Mouse (Mus musculus): Measurements from ENCODE around the gene Hnrnpk. TPM values are rescaled to one million over a fixed set of nuclear protein-coding genes. Genes with fewer than 3 reads are reported as not detected.
"Not testable (repeated sequence)": the region's sequence is repeated elsewhere in the genome, so short reads cannot be mapped to it uniquely, and the experiment has no call there.

Gene Hnrnpk
- total RNA-seq (2014; rRNA removed; ENCODE audit: low replicate concordance) (377 and 387 TPM in 2 replicates), polyA plus RNA-seq (2015; fragmentation: Nextera tagmentation; extraction: Ambion mirVana) (581 and 606 TPM in 2 replicates)

GRCm38 (mm10) chr13:58403243-58403642, at the start of gene Hnrnpk:
Hnrnpk (minus strand) TSS chr13:58403343.
- not testable (repeated sequence) for DNase-seq (ENCODE audit: low spot score); H3K27me3 ChIP-seq (ENCODE audit: control insufficient read depth, insufficient read depth, low read length); ATAC-seq (ENCODE audit: insufficient read depth, low read depth); H3K36me3 ChIP-seq (replicated peaks; ENCODE audit: control insufficient read depth, insufficient read depth, low read length); H3K9me3 ChIP-seq (replicated peaks; ENCODE audit: control insufficient read depth, low read length); H3K4me1 ChIP-seq (ENCODE audit: control insufficient read depth, insufficient read depth)
- H3K4me2 ChIP-seq (ENCODE audit: low read depth, low read length) = peak within 1 kb of the TSS; percentile 58
- H3K27ac ChIP-seq (ENCODE audit: low read depth) = peak within 1 kb of the TSS; percentile 97
- H3K4me3 ChIP-seq (ENCODE audit: low read depth, low read length) = peak within 1 kb of the TSS; percentile 88
- H3K9ac ChIP-seq (replicated peaks; ENCODE audit: low read depth, low read length) = peak within 1 kb of the TSS; percentile 99
- WGBS = 9% methylated on average over 14 of the region's 17 CpGs

DNA sequence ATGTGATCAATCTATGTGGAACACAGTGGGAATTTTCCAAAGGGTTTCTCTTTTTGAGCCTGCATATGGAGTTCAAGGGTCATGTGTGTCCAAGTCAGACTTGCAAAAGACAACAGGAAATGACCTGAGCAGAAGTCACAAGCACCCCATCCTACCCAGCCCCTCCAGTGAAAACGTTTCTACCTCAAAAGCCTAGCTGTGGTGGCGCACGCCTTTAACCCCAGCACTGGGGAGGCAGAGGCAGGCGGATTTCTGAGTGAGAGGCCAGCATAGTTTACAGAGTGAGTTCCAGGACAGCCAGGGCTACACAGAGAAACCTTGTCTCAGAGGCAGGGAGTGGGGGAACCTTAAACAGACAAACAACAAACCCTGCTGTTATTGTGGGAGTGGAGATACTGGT, 49.1 kb upstream of the Hnrnpk start:
- no peak for DNase-seq (ENCODE audit: low spot score)
- H3K4me3 ChIP-seq (ENCODE audit: low read depth, low read length) = no peak overlapping the region
- no peak overlapping the region for H3K27ac ChIP-seq (ENCODE audit: low read depth)
- H3K27me3 ChIP-seq (ENCODE audit: control insufficient read depth, insufficient read depth, low read length) = 0 out of 2 replicates have a peak, but pooled peaks cover 5% of the 10 kb centered on the region
- no peaks in the 10 kb centered on the region for H3K4me1 ChIP-seq (ENCODE audit: control insufficient read depth, insufficient read depth)
- H3K36me3 ChIP-seq (replicated peaks; ENCODE audit: control insufficient read depth, insufficient read depth, low read length) = no peaks in the 10 kb centered on the region
- H3K4me2 ChIP-seq (ENCODE audit: low read depth, low read length) = peak overlapping the region; percentile 60; the same call in 1 of the 2 replicates
- no peak for ATAC-seq (ENCODE audit: insufficient read depth, low read depth)
- H3K9ac ChIP-seq (replicated peaks; ENCODE audit: low read depth, low read length) = no peak overlapping the region
- TF ChIP-seq CTCF (IDR thresholded peaks at IDR 0.05; ENCODE audit: low read depth) (no peak), EP300 (IDR thresholded peaks at IDR 0.05; ENCODE audit: low read depth) (no peak)
- WGBS = 70% methylated on average over 4 of the region's 4 CpGs
- no peaks in the 10 kb centered on the region for H3K9me3 ChIP-seq (replicated peaks; ENCODE audit: control insufficient read depth, low read length)

DNA sequence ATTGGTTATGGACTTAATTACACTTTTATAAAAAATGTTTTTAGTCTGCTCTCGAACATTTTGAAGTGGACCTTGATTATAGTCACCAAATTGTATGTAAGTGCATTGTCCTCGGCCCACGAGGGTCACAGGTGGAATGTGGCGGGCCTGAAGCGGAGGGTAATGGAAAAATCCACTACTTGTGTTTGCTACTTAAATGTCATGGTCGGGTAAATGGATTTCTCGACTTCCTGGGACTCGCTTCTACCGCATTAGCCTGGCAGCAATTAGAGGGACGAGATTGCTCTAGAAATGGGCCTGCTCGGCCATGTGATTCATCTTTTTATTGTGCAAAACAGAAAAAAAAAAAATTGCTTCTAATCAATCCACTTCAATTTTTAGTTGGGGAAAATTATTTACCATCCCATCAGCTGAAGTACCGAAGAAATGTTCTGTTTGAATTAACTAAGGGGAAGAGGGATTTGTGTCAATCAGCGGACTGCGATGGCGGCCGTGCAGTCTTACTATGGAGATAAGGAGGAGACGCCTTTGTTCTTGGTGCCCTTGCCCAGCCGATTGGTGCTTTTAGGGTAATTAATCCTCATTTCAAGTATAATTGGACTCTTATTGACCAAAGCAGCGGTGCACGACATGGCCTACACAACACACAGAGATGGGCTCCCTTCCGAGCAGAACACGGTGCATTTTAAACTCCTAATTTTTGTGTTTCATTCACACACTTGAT, 47.5 kb upstream of the Hnrnpk start:
- no peak overlapping the region for H3K9ac ChIP-seq (replicated peaks; ENCODE audit: low read depth, low read length)
- TF ChIP-seq CTCF (IDR thresholded peaks at IDR 0.05; ENCODE audit: low read depth) = no peak
- no peak for TF ChIP-seq EP300 (IDR thresholded peaks at IDR 0.05; ENCODE audit: low read depth)
- H3K27me3 ChIP-seq (ENCODE audit: control insufficient read depth, insufficient read depth, low read length) = 0 out of 2 replicates have a peak, but pooled peaks cover 5% of the 10 kb centered on the region
- no peak for ATAC-seq (ENCODE audit: insufficient read depth, low read depth)
- no peak for DNase-seq (ENCODE audit: low spot score)
- no peaks in the 10 kb centered on the region for H3K9me3 ChIP-seq (replicated peaks; ENCODE audit: control insufficient read depth, low read length)
- no peaks in the 10 kb centered on the region for H3K4me1 ChIP-seq (ENCODE audit: control insufficient read depth, insufficient read depth)
- H3K4me3 ChIP-seq (ENCODE audit: low read depth, low read length) = no peak overlapping the region
- no peak overlapping the region for H3K27ac ChIP-seq (ENCODE audit: low read depth)
- no peaks in the 10 kb centered on the region for H3K36me3 ChIP-seq (replicated peaks; ENCODE audit: control insufficient read depth, insufficient read depth, low read length)
- 88% methylated on average over 22 of the region's 22 CpGs for WGBS
- H3K4me2 ChIP-seq (ENCODE audit: low read depth, low read length) = no peak overlapping the region

DNA sequence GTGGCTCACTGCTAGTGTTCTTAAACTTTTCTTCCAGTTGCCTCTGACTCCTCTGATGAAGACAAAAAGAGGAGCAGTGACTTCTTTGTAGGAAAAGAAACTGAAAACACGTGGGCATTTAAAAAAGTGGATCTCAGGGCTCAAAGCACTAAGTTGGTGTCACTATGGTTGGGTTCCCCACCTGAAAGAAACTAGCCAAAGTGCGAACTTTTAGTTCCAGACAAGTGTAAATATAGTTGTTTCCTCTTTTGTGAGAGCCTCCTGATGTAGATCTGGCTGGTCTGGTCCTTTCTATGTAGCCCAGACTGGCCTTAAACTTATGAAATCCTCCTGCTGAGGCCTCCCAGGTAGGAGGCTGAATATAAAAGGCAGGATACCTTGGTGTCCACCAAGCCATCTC, 43.4 kb upstream of the Hnrnpk start:
- H3K9me3 ChIP-seq (replicated peaks; ENCODE audit: control insufficient read depth, low read length) = no peaks in the 10 kb centered on the region
- H3K36me3 ChIP-seq (replicated peaks; ENCODE audit: control insufficient read depth, insufficient read depth, low read length) = no peaks in the 10 kb centered on the region
- no peak overlapping the region for H3K9ac ChIP-seq (replicated peaks; ENCODE audit: low read depth, low read length)
- no peak overlapping the region for H3K4me3 ChIP-seq (ENCODE audit: low read depth, low read length)
- no peak overlapping the region for H3K4me2 ChIP-seq (ENCODE audit: low read depth, low read length)
- no peak overlapping the region for H3K27ac ChIP-seq (ENCODE audit: low read depth)
- DNase-seq (ENCODE audit: low spot score) = no peak
- no peaks in the 10 kb centered on the region for H3K4me1 ChIP-seq (ENCODE audit: control insufficient read depth, insufficient read depth)
- ATAC-seq (ENCODE audit: insufficient read depth, low read depth) = no peak
- no peak for TF ChIP-seq EP300 (IDR thresholded peaks at IDR 0.05; ENCODE audit: low read depth)
- no peak for TF ChIP-seq CTCF (IDR thresholded peaks at IDR 0.05; ENCODE audit: low read depth)
- 83% methylated on average over 2 of the region's 2 CpGs for WGBS
- no peaks in the 10 kb centered on the region for H3K27me3 ChIP-seq (ENCODE audit: control insufficient read depth, insufficient read depth, low read length)

GRCm38 (mm10) chr13:58443787-58444186, 40.6 kb upstream of the Hnrnpk start:
- Histone ChIP-seq H3K4me3 (ENCODE audit: low read depth, low read length) (no peak overlapping the region), H3K36me3 (replicated peaks; ENCODE audit: control insufficient read depth, insufficient read depth, low read length) (no peaks in the 10 kb centered on the region), H3K9me3 (replicated peaks; ENCODE audit: control insufficient read depth, low read length) (no peaks in the 10 kb centered on the region), H3K27me3 (ENCODE audit: control insufficient read depth, insufficient read depth, low read length) (no peaks in the 10 kb centered on the region), H3K4me1 (ENCODE audit: control insufficient read depth, insufficient read depth) (no peaks in the 10 kb centered on the region), H3K27ac (ENCODE audit: low read depth) (no peak overlapping the region), H3K9ac (replicated peaks; ENCODE audit: low read depth, low read length) (no peak overlapping the region), H3K4me2 (ENCODE audit: low read depth, low read length) (no peak overlapping the region)
- no peak for ATAC-seq (ENCODE audit: insufficient read depth, low read depth)
- no peak for DNase-seq (ENCODE audit: low spot score)
- WGBS = 50% methylated on average over 7 of the region's 7 CpGs
- TF ChIP-seq EP300 (IDR thresholded peaks at IDR 0.05; ENCODE audit: low read depth) = no peak
- no peak for TF ChIP-seq CTCF (IDR thresholded peaks at IDR 0.05; ENCODE audit: low read depth)

- ATAC-seq (ENCODE audit: insufficient read depth, low read depth) (no peak), DNase-seq (ENCODE audit: low spot score) (no peak)
- Histone ChIP-seq H3K27ac (ENCODE audit: low read depth) (no peak overlapping the region), H3K4me2 (ENCODE audit: low read depth, low read length) (no peak overlapping the region), H3K36me3 (replicated peaks; ENCODE audit: control insufficient read depth, insufficient read depth, low read length) (no peaks in the 10 kb centered on the region), H3K27me3 (ENCODE audit: control insufficient read depth, insufficient read depth, low read length) (no peaks in the 10 kb centered on the region), H3K9me3 (replicated peaks; ENCODE audit: control insufficient read depth, low read length) (no peaks in the 10 kb centered on the region), H3K4me1 (ENCODE audit: control insufficient read depth, insufficient read depth) (no peaks in the 10 kb centered on the region), H3K9ac (replicated peaks; ENCODE audit: low read depth, low read length) (no peak overlapping the region), H3K4me3 (ENCODE audit: low read depth, low read length) (no peak overlapping the region)
- TF ChIP-seq EP300 (IDR thresholded peaks at IDR 0.05; ENCODE audit: low read depth) (no peak), CTCF (IDR thresholded peaks at IDR 0.05; ENCODE audit: low read depth) (no peak)
- WGBS = 86% methylated on average over 4 of the region's 4 CpGs
These were observed 40.2 kb upstream of the Hnrnpk start for GRCm38 (mm10) chr13:58443326-58443725.

All from heart, postnatal 0 days (tissue).